Mouse (Mus musculus) cerebellum, postnatal 25 days (tissue): ENCODE data around the gene Rxrg.

Experiments used
- DNase-seq, 2 experiments: peaks; one replicate each; pipeline ENCODE4 v3.0.0; 2021; ENCODE audit warnings: mixed read lengths in 2 of 2

Rxrg gene

GRCm38 (mm10) chr1:167598255-167599081 is at the start of gene Rxrg:
Rxrg (plus strand) TSS chr1:167598384.
- DNase-seq = peak; percentile 33 to 46

DNA sequence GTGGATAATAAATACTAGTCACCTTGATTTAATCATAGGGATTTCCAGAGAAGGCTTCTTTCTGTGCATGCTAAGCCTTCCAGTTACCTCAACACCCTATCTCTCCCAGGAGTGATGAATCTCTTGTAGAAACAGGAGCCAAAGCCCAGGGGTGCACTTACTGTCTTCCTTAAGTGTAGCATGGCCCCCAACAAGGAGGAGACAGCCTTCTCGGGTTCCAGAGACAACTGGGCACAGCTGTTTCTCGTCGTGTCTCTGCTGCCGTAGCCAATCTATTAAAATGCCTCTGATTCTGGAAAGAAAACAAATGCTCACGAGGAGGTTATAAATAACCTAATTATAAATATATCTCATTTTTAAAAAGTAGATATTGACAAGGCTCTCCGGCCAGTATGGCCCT is 48.9 kb upstream of the Rxrg start:
- no peak for DNase-seq

DNA sequence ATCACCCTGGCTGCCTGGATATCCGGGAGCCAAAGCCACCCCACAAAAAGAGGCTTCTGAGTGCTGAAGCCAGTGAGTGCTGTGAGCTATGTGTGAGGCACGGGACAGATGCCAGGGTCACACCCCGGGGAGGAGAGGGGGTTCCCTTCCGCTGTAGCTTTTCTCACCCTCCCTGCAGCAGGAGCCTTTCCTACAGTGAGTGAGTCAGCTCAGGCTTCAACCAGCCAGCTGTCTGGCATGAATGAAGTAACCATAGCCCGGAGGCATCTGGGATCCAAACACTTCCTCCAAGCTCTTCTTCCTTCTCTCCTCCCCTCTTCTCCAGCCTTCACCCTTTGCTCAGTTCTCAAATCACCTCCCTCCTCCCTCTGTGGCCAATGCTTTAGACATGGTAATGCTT is 46.6 kb upstream of the Rxrg start:
- DNase-seq = peak in 1 of 2 experiments; percentile 15

DNA sequence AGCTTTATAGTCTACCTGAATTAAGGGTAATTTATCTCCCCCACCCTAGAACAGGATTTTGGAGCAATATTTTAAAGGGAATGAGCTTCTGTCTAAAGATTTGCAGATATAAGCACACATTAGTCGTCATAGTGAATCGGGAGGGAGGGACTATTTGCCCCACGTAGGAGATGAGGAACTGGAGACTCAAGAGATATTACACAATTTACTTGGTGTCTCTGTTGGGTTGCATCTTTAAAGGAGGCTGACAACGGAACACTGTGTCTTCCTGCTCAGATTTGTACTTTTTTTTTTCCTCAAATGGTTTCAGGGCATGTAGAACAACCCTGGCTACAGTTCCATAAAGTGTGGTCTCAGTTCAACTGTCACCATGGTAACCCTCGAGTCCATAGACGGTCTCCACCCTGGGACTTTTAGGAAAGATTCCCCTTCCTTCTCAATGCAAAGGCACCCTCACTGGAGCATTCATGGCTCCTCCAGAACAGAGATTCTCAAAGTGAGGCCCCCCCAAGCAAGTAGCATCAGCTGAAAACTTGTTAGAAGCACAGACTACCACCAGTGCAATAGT is 44.1 kb upstream of the Rxrg start:
- no peak for DNase-seq

- no peak for DNase-seq
These were observed 31.6 kb upstream of the Rxrg start for GRCm38 (mm10) chr1:167566571-167566970.

GRCm38 (mm10) chr1:167579131-167579530 is 19.1 kb upstream of the Rxrg start:
- no peak for DNase-seq

DNA sequence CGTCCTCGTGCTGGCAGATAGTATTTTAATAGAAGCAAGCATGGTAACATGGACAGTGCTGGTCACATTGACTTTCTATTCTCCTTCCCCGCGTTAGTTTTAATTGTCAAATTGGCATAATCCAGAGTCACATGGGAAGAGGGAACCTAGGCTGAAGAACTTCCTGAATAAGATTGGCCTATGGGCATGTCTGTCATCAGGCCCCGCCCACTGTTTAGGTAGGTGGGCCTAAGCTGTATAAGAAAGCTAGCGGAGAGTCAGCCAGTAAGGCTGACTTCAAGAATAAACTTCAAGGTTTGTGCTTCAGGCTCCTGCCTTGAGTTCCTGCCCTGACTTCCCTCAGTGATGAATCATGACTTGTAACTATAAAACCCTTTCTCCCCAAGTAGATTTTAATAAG is 15.0 kb upstream of the Rxrg start:
- DNase-seq = no peak

DNA sequence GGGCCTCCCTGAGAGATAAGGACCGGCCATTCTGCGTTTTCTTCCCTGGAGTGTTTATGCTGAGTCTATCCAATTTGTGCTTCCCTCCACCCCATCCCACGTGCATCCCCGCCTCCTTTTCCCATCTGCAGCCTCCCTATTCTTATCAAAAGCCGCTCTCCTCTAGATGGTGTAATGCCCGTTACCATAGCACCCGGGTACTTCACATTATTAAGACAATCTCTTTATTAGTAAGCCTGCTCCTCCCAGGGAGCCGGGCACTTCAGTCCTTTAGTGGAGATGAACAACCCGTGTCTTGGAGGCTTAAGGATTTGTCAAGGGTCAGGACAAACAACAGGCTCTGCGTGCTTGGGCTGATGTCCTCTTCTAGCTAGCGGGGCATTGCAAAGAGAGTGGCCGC is 14.3 kb upstream of the Rxrg start:
- no peak for DNase-seq

GRCm38 (mm10) chr1:167588747-167589558 is 9.2 kb upstream of the Rxrg start:
- no peak for DNase-seq

DNA sequence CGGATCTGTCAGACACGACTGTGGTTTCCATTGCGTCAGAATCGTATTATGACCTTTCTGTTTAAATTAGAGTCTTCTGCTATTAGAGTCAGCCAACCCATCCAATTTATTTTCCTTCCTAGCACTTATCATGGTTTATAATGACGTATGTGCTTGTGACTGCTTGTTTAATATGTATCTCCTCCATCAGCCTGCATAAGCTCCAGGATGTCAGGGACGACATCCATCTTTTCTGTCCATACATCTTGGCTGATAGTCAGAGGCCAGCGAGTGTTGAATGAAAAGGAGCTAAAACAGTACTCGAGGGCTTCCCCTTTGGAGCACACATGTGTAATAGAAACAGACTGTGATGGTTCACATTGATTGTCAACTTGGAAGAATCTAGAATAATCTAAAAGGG is 6.0 kb upstream of the Rxrg start:
- no peak for DNase-seq

- DNase-seq = no peak
These were observed 1.1 kb downstream of the Rxrg start for GRCm38 (mm10) chr1:167599211-167599735.

- peak in 1 of 2 experiments; percentile 6 for DNase-seq
These were observed 10.1 kb downstream of the Rxrg start for GRCm38 (mm10) chr1:167608201-167608741.

DNA sequence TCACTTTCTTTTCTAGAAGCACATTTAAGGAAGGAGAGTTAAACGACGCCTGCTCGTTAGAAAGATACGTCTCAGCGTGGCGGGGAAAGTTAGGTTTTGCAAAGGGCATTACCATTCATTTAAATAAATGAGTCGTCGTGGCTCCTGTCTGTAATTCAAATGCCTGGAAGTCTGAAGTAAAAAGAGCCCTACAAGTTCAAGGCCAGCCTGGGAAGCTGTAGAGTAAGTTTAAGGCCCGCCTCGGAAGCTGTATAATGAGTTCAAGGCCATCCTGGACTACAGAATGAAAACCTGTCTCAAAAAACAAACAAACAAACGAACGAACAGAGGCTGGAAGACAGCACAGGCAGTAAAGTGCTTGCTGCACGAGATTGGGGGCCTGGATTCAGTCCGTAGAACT is 18.9 kb downstream of the Rxrg start:
- DNase-seq = no peak

DNA sequence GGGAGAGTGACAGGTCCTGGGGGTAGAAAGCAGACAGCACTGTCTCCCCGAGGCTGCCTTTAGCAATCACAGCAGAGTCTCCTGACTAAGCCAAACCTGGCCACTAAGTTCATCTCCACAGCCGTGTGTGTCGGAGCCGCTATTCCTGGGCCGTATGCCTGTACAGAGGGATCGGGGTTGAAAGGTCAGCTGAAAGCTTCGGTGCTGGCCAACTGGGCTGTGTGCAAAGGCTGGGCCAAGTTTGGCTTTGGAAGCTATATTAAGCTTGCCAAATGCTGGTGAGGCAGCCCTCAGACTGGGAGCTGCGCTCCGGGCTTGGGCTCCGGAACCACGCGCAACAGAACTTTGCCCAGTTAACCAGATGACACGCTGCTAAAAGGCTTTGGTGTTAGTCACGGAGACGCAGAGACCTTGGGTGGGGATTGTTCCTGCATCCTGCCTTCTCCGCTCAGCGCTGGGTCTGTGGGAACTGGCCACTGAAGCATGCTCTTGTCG is 19.9 kb downstream of the Rxrg start:
- DNase-seq = peak; percentile 40 to 45

DNA sequence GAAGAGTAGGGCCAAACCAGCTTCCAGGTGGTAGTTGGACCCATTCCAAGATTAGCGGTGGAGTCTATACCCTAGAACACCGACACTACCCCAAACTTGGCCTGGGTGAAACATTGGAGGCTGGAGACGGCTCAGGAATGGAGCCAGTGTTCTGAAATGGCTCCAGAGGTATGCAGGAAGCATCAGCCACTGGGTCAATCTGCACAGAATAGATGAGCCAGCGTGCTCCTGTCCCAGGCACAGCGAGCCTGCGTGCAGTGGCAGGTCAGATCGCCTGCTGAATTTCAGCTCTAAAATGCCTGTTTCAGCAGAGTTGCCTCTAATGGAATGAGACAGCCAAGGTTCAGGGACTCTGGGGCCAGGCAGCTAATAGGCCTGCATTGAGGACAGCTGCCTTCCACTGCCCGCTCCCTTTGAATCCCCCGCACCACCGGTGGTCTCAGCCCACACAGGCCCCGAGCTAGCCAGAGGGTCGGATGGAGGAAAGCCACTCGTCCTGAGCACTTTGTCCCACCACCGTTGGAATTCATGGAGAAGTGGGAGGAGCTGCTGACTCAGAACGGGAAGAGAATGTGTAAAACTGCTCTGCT is 22.1 kb downstream of the Rxrg start:
- no peak for DNase-seq

DNA sequence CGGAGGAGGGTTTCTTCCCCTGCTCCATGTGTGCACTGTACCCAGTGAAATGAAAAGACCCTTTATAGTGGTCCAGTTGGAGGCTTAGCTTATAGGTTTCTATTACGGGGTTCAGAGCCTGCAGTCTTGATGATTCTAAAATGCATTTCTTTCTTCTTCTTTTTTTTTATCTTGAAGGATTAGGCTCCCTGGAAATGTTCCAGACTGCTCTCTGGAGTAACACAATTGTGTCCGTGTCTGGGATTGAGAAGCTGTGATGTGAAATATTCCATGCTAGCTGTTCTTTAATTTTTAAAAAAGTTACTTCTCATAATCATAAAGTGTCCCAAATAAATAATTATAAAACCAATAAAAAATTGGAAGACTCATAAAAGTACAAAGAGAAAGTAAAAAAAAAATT is 26.9 kb downstream of the Rxrg start:
- no peak for DNase-seq

DNA sequence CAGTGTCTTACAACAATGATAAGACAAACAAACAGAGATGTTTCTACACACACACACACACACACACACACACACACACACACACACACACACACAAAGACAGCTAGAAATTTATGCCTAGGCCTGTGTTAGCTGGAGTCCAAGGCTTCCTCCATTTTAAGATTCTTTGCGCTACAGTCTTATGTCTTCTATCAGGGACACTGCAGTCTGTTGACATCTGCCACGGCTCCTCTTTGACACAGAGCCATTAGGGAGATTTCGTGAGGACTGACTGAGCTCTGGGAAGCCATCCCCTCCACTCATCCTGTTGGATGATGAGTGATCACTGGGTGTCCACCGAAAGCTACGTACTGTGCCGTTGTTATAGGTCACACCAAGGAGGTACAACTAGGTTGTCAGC is 33.6 kb downstream of the Rxrg start:
- DNase-seq = no peak

- DNase-seq = no peak
These were observed 37.5 kb downstream of the Rxrg start for GRCm38 (mm10) chr1:167635702-167636101.

DNA sequence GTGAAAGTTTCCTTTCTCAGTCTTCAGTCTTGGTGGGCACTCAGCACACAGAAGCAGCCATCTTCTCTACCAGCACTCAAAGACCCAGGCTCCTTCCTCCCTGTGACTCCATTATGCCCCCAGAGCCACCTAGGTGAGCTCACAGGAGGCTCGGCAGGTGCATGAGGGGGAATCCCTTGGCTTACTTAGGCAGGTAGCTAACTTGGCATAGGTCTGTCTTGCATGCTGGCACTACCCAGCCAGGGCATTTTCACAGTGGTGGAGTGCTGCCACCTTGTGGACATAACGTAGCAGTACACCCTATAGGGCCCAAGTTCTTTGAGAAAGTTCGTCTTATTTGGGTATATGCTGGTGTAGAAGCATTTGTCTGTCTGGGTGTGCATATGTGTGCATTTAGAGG is 38.8 kb downstream of the Rxrg start:
- peak; percentile 70 to 71 for DNase-seq

DNA sequence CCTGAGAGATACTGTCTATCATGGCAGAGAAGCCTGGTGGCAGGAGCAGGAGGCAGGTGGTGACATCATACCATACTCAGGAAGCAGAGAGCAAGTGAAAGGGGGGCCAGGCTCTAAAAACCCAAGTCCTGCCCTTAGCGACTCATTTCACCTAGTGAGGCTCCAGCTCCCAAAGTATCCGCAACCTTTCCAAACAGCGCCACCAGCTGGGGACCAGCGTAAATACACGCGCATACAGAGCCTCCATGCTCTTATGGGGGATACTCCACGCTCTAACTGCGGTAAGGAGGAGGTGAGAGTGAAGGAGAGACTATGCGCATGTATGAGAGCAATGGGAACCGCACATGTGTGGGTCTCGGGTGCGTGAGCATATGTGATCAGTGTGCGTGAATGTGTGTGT is 39.9 kb downstream of the Rxrg start:
- DNase-seq = peak; percentile 58 to 74

DNA sequence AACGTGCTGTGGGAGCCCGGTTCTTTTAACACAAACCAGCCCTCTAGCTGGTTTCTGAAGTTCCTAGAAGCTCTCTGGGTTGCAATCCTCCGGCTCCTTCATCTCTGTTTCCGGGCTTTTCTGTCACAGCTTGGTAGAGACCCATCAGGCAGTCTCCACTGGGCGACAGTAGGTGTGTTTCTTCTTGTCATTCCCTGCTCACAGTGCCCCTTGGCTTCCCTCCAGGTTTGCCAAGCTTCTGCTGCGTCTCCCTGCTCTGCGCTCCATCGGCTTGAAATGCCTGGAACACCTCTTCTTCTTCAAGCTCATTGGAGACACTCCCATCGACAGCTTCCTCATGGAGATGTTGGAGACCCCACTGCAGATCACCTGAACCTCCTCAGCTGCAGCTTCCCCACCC is 40.7 kb downstream of the Rxrg start:
- DNase-seq = peak; percentile 40 to 67

- DNase-seq = peak; percentile 86 to 93
These were observed 46.8 kb downstream of the Rxrg start for GRCm38 (mm10) chr1:167644866-167645537.
